Mouse (Mus musculus) neural tube, postnatal 0 days (tissue): ENCODE measurements around the gene Pthlh. TPM values are rescaled to one million over a fixed set of nuclear protein-coding genes. Genes with fewer than 3 reads are reported as not detected.

ENCODE experiments used
- polyA plus RNA-seq: library from polyadenylated mRNA; unstranded; fragments of >200 nt; fragmentation: Nextera tagmentation; extraction: Ambion mirVana; gene quantifications from 2 replicates; pipeline ENCODE4 v1.2.1, GENCODE M21; 2015

Gene Pthlh
- polyA plus RNA-seq = 11.5 and 13.0 TPM in 2 replicates

GRCm38 (mm10) chr6:147263587-147264565, at the start of gene Pthlh:
Pthlh (minus strand) TSS chr6:147264183.

Other genes starting within 250 kb of the Pthlh start
- gene Rep15, start 231.6 kb downstream of the Pthlh start, polyA plus RNA-seq = 0.53 and 0.59 TPM in 2 replicates
- 73.7 and 82.5 TPM in 2 replicates for gene Mrps35, start 221.4 kb downstream of the Pthlh start, polyA plus RNA-seq
- gene Mansc4, start 177.2 kb downstream of the Pthlh start, polyA plus RNA-seq = 1.2 and 1.4 TPM in 2 replicates
- gene Klhl42, start 172.8 kb downstream of the Pthlh start, polyA plus RNA-seq = 6.0 and 6.3 TPM in 2 replicates
- gene Ccdc91, start 211.6 kb upstream of the Pthlh start, polyA plus RNA-seq = 36.4 and 36.5 TPM in 2 replicates